Mouse (Mus musculus): ENCODE results near the gene Sytl3. TPM values are rescaled to one million over a fixed set of nuclear protein-coding genes. Genes with fewer than 3 reads are reported as not detected.

Gene Sytl3
- polyA plus RNA-seq (2012; ENCODE audit: low replicate concordance): 0.52 and 0.87 TPM in 2 replicates

DNA sequence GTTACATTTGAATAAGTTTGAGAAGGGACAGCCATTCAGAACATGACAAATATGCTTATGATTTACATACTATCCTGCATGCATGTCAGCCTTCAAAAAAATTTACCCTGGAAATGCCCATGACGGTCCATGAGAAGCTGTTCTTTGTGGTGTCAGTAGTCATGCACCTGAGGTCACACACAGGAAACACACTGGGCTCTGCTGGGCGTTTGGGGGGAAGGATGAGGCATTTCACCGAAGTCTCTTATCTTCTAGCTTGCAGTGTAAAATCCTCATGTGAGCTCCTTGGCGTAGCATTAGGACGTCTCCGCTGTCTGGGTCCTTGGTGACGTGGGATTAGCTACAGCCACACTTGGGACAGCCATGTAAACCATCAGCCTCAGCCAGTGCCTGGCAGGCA lies at the start of gene Sytl3:
Gene Sytl3 (plus strand): TSS at position 293 of the 400 bp plus-strand sequence.

DNA sequence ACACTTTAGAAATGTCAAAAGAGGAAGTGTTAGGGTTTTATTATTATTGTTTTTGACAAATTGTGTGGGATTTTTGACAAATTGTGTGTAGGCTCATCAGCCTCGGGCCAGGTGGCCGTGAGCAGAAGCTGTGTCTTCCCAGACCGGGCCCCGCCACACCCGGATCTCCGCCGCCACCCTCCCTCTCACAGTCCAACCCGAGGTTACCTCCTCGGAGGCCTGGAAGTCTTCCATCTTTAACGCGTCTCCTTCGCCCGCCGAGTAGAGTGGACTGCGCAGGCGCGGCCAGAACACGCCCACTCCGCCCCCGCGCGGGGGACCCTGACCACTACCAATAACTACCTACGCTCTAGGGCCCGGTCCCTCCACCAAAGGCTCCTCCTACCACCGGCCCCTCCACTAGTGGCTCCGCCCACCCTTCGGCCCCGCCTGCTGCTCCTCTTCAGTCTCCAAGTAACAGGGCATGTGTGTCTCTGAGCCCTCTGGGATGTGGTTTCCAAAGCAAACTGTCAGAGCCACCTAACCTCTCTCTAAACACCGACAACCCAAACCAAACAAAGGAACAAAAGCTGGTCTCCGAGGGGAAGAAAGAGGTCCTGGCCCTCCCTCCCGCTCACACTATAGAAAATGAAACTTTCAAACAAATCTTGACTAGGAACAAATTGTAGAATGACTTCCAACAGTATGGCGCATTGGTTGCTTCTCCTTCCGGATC lies 3.2 kb upstream of the Sytl3 start, which contains the start of gene Dynlt1f:
Gene Dynlt1f (minus strand): TSS at position 334 of the 715 bp plus-strand sequence.

DNA sequence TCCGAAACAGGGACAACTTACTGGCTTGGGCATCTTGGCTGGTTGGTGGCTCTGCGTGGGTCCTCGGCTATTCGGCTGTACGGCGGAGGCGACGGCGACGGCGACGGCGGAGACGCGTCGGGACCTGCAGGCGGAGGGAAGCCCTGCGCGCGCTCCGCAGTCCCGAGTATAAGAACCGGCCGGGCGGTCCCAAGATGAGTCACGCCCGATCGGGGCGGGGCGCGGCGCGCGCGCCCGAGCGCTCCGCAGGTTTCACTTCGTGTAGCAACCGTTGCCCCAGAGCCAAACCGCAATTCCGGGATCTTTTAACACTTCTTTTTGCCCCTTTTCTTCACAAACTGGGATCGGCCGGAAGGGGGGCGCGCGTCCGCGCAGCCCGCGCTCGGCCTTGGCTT lies 123.7 kb downstream of the Sytl3 start, which contains the start of gene Ezr:
Gene Ezr (minus strand): TSS at position 174 of the 395 bp plus-strand sequence.

Other genes starting within 250 kb of the Sytl3 start
- 20.5 and 24.8 TPM in 2 replicates for gene Dynlt1b, start 229.0 kb upstream of the Sytl3 start, polyA plus RNA-seq (2012; ENCODE audit: low replicate concordance)
- 1.8 and 2.3 TPM in 2 replicates for gene Dynlt1c, start 57.4 kb upstream of the Sytl3 start, polyA plus RNA-seq (2012; ENCODE audit: low replicate concordance)
- gene Dynlt1f, start 3.2 kb upstream of the Sytl3 start, polyA plus RNA-seq (2012; ENCODE audit: low replicate concordance): 2.6 and 5.7 TPM in 2 replicates
- 96.3 and 145 TPM in 2 replicates for gene Ezr, start 123.7 kb downstream of the Sytl3 start, polyA plus RNA-seq (2012; ENCODE audit: low replicate concordance)